Mouse (Mus musculus): ENCODE measurements around the gene Rps27. TPM values are rescaled to one million over a fixed set of nuclear protein-coding genes. Genes with fewer than 3 reads are reported as not detected.

The Rps27 gene
- polyA plus RNA-seq, 1 experiment from 2014 or later, result 971 TPM

DNA sequence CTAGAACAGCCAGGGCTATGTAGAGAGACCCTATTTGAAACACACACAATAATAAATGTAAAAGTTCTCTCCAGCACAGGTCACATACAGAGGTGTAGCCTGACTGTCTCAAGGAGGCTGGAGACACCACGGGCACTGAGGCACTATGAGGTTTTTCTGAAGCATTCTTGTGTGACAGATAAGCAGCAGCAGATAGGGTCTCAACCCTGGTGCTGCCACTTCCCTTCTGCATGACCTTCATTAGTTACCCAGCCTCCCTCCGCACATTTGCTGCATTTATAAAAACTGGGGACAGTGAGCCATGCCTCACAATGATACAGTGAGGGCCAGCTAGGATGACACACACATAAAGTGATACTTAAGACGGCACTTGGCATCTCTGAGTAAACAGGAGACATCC, 9.5 kb upstream of the Rps27 start:
- no peak overlapping the region for H3K4me3 ChIP-seq
- H3K4me2 ChIP-seq (replicated peaks), result no peak overlapping the region
- 0 out of 2 replicates have a peak, but pooled peaks cover 5% of the 10 kb centered on the region for H3K36me3 ChIP-seq
- no peak overlapping the region for H3K27ac ChIP-seq (replicated peaks)
- peaks cover 20% of the 10 kb centered on the region for H3K4me1 ChIP-seq
- no peak overlapping the region for H3K9ac ChIP-seq (replicated peaks)
- H3K27me3 ChIP-seq, result no peaks in the 10 kb centered on the region
- H3K9me3 ChIP-seq, result no peaks in the 10 kb centered on the region
- WGBS, result 92% methylated on average over 3 of the region's 3 CpGs
- ATAC-seq (ENCODE audit: low FRiP score, low read depth), result no peak

DNA sequence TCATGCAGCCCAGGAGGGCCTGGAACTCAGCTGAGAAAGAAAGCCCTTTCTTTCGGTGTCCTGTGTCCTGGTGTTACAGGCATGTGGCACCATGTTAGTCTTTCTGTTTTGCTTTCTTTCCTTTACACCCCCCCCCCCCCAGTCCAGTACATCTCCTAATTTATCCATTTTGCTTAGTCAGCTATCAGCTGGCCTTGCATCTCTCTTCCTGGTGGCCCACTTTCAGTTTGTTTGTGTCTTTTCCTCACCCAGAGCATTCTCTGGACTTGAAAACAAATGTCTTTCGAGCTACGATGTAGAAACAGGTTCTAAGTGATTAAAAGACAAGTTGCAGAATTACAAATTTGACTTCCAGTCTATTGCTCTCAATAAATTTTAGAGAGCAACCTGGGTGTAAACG, 9.0 kb upstream of the Rps27 start:
- 0 out of 2 replicates have a peak, but pooled peaks cover 5% of the 10 kb centered on the region for H3K36me3 ChIP-seq
- 84% methylated on average over 4 of the region's 4 CpGs for WGBS
- H3K9me3 ChIP-seq, result no peaks in the 10 kb centered on the region
- no peaks in the 10 kb centered on the region for H3K27me3 ChIP-seq
- no peak overlapping the region for H3K4me3 ChIP-seq
- ATAC-seq (ENCODE audit: low FRiP score, low read depth), result no peak
- H3K9ac ChIP-seq (replicated peaks), result no peak overlapping the region
- H3K4me2 ChIP-seq (replicated peaks), result no peak overlapping the region
- peaks cover 20% of the 10 kb centered on the region for H3K4me1 ChIP-seq
- no peak overlapping the region for H3K27ac ChIP-seq (replicated peaks)

DNA sequence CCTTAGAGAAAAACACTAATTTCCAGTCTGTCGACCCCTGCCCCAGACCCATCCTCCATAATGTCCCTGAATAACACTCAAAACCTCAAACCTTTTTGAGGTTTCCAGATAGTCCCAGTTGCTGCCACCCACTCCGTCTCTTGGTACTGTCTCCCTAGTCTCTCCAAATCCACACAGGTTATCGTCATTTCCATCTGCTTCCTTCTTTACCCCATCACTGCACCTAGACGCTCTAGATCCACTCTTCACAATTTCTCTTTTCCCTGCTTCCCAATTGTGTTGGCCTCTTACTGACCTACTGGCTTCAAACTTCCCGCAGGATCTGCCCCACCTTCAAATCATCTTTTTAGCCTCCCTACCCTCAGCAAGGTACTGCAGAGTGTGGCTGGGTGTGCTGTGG, 7.7 kb upstream of the Rps27 start:
- peak overlapping the region; percentile 45 for H3K4me3 ChIP-seq
- peak overlapping the region; percentile 68 for H3K4me2 ChIP-seq (replicated peaks)
- WGBS, result 24% methylated on average over 5 of the region's 5 CpGs
- no peaks in the 10 kb centered on the region for H3K9me3 ChIP-seq
- peak overlapping the region; percentile 48 for H3K9ac ChIP-seq (replicated peaks)
- no peak overlapping the region for H3K27ac ChIP-seq (replicated peaks)
- peaks cover 20% of the 10 kb centered on the region for H3K4me1 ChIP-seq
- no peak for ATAC-seq (ENCODE audit: low FRiP score, low read depth)
- 0 out of 2 replicates have a peak, but pooled peaks cover 5% of the 10 kb centered on the region for H3K36me3 ChIP-seq
- H3K27me3 ChIP-seq, result no peaks in the 10 kb centered on the region

DNA sequence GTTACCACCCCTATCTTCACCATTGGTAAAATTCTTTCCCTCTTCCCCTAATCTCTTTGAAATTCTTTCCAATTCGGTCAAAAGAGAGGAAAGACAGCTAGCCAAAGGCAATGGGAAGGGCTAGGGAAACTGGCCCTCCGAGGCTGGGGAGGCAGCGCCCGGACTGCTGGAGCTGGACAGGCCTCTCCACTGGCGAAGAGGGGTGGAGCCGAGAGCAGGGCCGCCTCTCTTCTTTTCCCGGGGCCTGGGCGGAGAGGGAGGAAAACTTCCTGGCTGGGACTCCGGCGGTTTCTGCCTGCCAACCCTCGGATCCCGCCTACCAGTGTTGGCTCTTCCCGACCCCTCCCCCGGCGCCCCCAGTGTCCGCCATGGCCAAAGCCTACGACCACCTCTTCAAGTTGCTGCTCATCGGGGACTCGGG, 7.1 kb upstream of the Rps27 start:
- Histone ChIP-seq H3K36me3 (0 out of 2 replicates have a peak, but pooled peaks cover 5% of the 10 kb centered on the region), H3K9me3 (no peaks in the 10 kb centered on the region), H3K4me1 (peaks cover 20% of the 10 kb centered on the region), H3K4me3 (peak overlapping the region; percentile 45), H3K9ac (replicated peaks) (peak overlapping the region; percentile 48), H3K27ac (replicated peaks) (peak overlapping the region; percentile 69), H3K27me3 (no peaks in the 10 kb centered on the region), H3K4me2 (replicated peaks) (peak overlapping the region; percentile 68)
- peak; percentile 73 for ATAC-seq (ENCODE audit: low FRiP score, low read depth)
- under 1% methylated on average over 20 of the region's 20 CpGs for WGBS

DNA sequence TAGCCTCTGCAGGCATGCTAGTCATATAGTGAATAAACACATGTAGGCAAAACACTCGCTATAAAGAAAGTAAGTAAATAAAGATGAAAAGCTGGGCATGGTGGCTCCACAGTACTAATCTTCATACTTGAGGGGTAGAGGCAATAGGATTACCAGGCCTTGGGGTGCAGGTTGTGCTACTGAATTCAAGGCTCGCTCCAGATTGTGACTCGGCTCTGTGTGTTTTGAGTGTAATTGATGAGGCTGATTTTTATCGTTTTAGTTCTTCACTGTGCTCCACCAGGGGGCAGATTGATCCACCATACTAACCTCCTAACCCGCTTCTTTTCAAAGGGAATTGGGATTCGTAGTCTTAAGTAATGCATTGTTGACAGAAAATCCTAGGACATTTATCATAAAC, 6.6 kb upstream of the Rps27 start:
- 16% methylated on average over 6 of the region's 6 CpGs for WGBS
- peak overlapping the region; percentile 69 for H3K27ac ChIP-seq (replicated peaks)
- H3K36me3 ChIP-seq, result 0 out of 2 replicates have a peak, but pooled peaks cover 5% of the 10 kb centered on the region
- no peaks in the 10 kb centered on the region for H3K27me3 ChIP-seq
- H3K4me3 ChIP-seq, result peak overlapping the region; percentile 45
- ATAC-seq (ENCODE audit: low FRiP score, low read depth), result 0 out of 2 replicates have a peak, but pooled peaks have one; percentile 31
- peak overlapping the region; percentile 48 for H3K9ac ChIP-seq (replicated peaks)
- H3K4me1 ChIP-seq, result peaks cover 20% of the 10 kb centered on the region
- H3K9me3 ChIP-seq, result no peaks in the 10 kb centered on the region
- H3K4me2 ChIP-seq (replicated peaks), result peak overlapping the region; percentile 68

DNA sequence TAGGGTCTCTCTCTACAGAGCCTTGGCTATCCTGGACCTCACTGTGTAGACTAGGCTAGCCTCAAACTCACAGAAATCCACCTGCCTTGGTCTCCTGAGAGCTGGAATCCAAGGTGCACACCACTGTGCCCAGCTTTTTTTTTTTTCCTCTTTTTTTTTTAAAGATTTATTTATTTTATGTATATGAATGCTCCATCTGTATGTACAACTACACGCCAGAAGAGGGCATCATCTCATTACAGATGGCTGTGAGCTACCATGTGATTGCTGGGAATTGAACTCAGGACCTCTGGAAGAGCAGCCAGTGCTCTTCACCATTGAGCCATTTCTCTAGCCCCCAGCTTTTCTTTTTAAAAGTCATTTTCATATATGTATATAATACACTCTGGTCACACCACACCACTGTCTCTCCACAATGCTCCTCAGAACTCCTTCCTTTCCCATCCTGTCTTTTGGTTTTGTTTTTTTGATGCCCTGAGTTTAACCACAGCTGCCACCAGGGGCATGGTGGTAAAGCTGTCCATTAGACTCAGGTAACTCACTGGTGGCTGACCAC, 2.5 kb upstream of the Rps27 start:
- Histone ChIP-seq H3K9me3 (no peaks in the 10 kb centered on the region), H3K4me3 (no peak overlapping the region), H3K4me1 (peaks cover 32% of the 10 kb centered on the region), H3K36me3 (peaks cover 17% of the 10 kb centered on the region), H3K4me2 (replicated peaks) (no peak overlapping the region), H3K27ac (replicated peaks) (no peak overlapping the region), H3K27me3 (no peaks in the 10 kb centered on the region), H3K9ac (replicated peaks) (no peak overlapping the region)
- WGBS, result 33% methylated on average over 1 of the region's 1 CpGs
- ATAC-seq (ENCODE audit: low FRiP score, low read depth), result no peak

DNA sequence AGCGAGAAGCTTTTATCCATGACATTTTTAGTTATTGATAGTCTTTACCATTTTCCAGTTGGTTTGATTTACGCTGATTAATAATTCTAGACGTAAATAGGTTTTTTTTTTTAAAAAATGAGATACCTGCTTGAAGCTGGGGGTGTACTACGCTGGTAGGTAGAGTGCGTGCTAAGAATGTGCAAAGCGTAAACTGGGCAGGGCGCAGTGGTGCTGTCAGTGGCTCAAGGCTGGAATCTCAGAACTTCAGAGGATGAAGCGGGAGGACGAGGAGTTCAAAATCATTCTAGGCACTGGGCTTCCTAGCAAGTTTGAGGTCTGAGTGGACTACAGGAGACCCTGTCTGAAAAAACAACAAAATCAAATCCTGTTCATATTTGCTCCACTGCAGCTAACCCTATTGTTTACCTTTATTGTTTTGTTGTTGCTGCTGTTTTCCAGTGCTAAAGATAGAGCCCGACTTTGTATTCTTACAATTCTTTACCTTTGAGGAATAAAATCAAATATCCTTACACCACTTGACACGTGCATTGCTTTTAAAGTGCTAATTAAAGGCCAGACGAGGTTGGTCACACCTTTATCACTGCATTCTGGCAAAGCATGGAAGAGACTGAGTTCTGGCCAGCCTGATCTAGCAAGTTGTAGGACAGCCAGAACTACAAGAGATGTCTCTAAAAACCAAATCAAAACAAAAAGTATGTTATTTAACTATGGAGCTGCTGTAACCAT, 669 bp upstream of the Rps27 start:
- Histone ChIP-seq H3K36me3 (peaks cover 35% of the 10 kb centered on the region), H3K4me3 (peak overlapping the region; percentile 93)
- 15% methylated on average over 12 of the region's 12 CpGs for WGBS

DNA sequence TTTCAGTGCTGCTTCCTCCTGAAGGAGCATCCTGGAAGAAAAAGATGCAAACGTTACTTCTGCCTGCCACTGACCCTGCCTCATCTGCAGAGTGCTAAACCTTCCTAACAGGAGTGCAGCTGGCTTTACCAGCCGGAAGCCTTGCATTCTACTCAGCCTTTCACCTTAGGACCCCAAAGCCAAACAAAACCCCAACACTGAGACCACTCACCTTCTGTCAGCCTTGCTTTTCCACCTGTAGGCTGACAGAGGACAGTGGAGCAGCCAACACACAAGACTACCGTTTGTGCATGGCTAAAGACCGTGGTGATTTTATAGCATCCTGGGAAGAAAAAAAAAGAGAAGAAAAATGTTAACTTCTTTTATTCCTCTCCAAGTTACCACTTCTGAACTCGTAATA, 728 bp downstream of the Rps27 start:
- Histone ChIP-seq H3K9ac (replicated peaks) (peak overlapping the region; percentile 85), H3K36me3 (peaks cover 49% of the 10 kb centered on the region), H3K27me3 (no peaks in the 10 kb centered on the region), H3K27ac (replicated peaks) (no peak overlapping the region), H3K4me2 (replicated peaks) (peak overlapping the region; percentile 92), H3K4me3 (peak overlapping the region; percentile 93), H3K9me3 (no peaks in the 10 kb centered on the region), H3K4me1 (peaks cover 23% of the 10 kb centered on the region)
- 15% methylated on average over 5 of the region's 5 CpGs for WGBS
- ATAC-seq (ENCODE audit: low FRiP score, low read depth), result no peak

More for the DNA sequence above, 669 bp upstream of the Rps27 start:
- peaks cover 23% of the 10 kb centered on the region for H3K4me1 ChIP-seq
- H3K9ac ChIP-seq (replicated peaks), result peak overlapping the region; percentile 85
- no peaks in the 10 kb centered on the region for H3K9me3 ChIP-seq
- H3K27me3 ChIP-seq, result no peaks in the 10 kb centered on the region
- H3K4me2 ChIP-seq (replicated peaks), result peak overlapping the region; percentile 70
- peak overlapping the region; percentile 85; the same call in 1 of the 2 replicates for H3K27ac ChIP-seq (replicated peaks)
- peak; percentile 71 for ATAC-seq (ENCODE audit: low FRiP score, low read depth)

DNA sequence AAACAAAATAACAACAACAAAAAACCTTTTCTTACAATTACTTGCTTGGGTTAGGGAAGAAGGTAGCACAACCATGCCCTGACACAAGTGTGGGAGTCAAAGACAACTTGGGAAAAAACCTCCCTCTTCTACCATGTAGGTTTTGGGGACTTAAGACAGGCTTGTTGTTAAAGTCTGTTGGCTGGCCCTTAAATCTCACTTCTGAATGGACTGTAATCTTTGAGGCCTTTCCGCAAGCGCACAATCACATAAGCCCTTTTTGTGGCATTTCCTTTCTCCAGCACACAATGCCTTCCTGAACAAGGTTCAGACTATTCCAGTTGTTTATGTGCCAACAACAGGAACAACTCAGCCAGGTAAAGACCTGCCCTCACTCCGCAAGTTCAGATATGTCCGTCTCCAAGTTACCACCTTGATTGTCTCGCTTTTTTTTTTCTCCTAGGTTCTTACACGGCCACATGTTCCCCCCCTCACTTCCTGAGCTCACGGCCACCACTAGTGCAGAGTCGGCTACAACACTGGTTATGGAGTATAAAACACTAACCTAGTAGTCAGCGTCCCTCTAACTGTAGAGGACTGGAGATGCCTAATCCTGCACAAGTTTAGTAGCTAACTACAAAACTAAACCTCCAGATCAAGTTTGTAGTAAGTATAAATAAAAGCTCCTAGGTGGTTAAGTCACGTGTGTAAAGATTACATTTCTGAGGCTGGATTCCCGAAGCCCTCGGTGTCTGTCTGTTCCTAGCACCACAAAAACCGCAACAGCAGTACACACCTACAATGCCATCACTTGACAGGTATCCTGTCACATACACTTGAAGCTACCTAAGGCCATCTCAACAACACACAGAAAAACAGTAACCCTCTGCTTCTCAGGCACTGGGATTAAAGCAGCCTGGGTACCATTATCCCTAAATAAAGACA, 1.7 kb downstream of the Rps27 start:
- Histone ChIP-seq H3K4me3 (peak overlapping the region; percentile 93; the same call in 1 of the 2 replicates), H3K27ac (replicated peaks) (no peak overlapping the region), H3K27me3 (no peaks in the 10 kb centered on the region), H3K4me2 (replicated peaks) (peak overlapping the region; percentile 92), H3K9ac (replicated peaks) (no peak overlapping the region; the same call in 1 of the 2 replicates), H3K4me1 (peaks cover 23% of the 10 kb centered on the region), H3K36me3 (peaks cover 53% of the 10 kb centered on the region), H3K9me3 (no peaks in the 10 kb centered on the region)
- WGBS, result 87% methylated on average over 13 of the region's 13 CpGs
- no peak for ATAC-seq (ENCODE audit: low FRiP score, low read depth)

DNA sequence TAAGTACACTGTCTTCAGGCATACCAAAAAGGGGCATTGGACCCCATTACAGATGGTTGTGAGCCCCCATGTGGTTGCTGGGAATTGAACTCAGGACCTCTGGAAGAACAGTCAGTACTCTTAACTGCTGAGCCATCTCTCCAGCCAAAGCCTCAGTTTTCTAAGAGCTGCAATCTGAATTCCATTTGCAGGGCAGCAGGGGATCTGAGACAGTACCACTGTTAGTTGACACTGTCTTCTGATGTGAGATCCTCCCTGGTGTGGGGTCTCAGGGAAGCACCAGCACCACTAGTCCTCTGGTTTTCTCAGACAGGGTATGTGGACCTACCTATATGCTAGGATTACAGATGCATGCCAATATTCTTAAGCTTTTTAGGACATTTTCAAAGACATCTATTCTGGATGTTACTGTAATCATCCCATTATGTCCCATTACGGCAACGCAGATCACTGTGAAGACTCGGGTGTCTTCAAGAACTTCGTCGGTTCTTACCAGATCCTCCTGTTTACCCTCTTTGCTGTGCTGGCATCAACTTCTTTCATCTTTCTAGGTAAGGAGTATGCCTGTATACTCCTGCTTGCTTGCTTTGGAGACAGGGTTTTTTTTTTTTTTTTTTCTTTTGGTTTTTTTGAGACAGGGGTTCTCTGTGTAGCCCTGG, 3.4 kb downstream of the Rps27 start:
- Histone ChIP-seq H3K36me3 (peaks cover 53% of the 10 kb centered on the region), H3K27ac (replicated peaks) (no peak overlapping the region), H3K9ac (replicated peaks) (no peak overlapping the region), H3K4me1 (peaks cover 23% of the 10 kb centered on the region), H3K4me3 (no peak overlapping the region), H3K9me3 (no peaks in the 10 kb centered on the region), H3K4me2 (replicated peaks) (no peak overlapping the region), H3K27me3 (no peaks in the 10 kb centered on the region)
- 92% methylated on average over 5 of the region's 5 CpGs for WGBS
- ATAC-seq (ENCODE audit: low FRiP score, low read depth), result no peak

DNA sequence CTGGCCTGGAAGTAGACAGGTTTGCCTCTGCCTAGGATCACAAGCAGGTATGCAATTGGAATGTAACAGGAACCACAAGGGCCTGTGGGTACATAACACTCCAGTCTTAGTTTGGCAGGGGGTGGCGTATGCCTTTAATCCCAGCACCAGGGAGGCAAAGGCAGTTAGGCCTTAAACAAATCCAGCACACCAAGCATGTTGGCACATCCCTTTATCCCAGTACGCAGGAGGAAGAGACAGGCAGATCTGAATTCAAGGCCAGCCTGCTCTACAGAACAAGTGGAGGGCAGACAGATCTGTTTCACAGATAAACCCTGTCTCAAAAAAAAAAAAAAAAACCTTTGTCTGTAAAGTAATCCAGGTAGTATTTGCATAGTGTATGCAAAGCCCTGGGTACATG, 4.8 kb downstream of the Rps27 start:
- Histone ChIP-seq H3K4me1 (peaks cover 17% of the 10 kb centered on the region), H3K4me2 (replicated peaks) (no peak overlapping the region), H3K36me3 (peaks cover 53% of the 10 kb centered on the region), H3K27ac (replicated peaks) (no peak overlapping the region), H3K9ac (replicated peaks) (no peak overlapping the region), H3K4me3 (no peak overlapping the region), H3K9me3 (no peaks in the 10 kb centered on the region), H3K27me3 (no peaks in the 10 kb centered on the region)
- ATAC-seq (ENCODE audit: low FRiP score, low read depth), result no peak
- WGBS, result 89% methylated on average over 2 of the region's 2 CpGs

Measured in midbrain, embryonic 12.5 days (tissue).